Mouse (Mus musculus): ENCODE data around the gene Rmdn3. TPM values are rescaled to one million over a fixed set of nuclear protein-coding genes. Genes with fewer than 3 reads are reported as not detected.

Rmdn3 gene
- total and polyA plus RNA-seq, 2 experiments from 2014 or later, result 34.7 to 39.8 TPM

DNA sequence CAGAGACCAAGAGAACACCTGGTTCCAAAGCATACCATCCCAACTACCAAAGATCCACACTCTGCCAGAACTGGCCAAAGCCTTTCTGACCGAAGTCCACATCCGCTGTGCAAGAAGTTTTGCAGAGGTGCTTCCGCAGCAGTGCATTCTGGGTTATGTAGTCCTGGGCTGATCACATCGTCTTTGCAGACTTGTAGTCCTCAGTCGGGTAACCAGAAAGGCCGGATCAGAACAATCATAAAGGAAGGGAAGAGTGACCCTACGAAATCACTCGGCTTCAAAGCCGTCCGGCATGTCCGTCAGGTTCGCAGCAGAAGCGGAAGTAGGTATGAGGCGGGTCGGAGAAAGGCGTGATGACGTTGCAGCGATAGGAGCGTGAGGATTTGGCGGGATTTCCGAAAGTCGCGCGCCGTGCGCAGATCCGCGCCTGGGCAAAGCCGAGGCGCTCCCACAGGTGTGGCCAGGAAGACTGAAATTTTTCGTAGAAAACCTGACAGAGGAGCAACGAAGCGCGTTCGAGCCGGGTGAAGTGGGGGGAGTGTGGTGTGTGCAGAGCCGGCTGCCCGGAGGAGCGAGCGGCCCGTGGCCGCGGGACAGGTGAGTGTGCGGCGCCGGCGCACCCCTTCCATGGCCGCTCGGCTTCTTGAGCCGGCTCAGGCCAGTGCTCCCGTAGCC is 44.3 kb downstream of the Rmdn3 start, which contains the start of gene Rad51:
TSS of gene Rad51 (plus strand) at position 356 of the 675 bp plus-strand sequence.
- H3K9ac ChIP-seq (replicated peaks; ENCODE audit: low read length), result peak within 1 kb of the TSS; percentile 63
- H3K27me3 ChIP-seq (ENCODE audit: insufficient read depth, low read length), result no peaks in the 10 kb centered on the region
- peak within 1 kb of the TSS; percentile 99 for H3K4me2 ChIP-seq (ENCODE audit: low read depth, low read length)
- 0 out of 2 replicates have a peak, but pooled peaks cover 4% of the 10 kb centered on the region for H3K4me1 ChIP-seq (ENCODE audit: insufficient read depth, low read length)
- H3K4me3 ChIP-seq (ENCODE audit: low read length), result peak within 1 kb of the TSS; percentile 70
- under 1% methylated on average over 51 of the region's 51 CpGs for WGBS
- H3K36me3 ChIP-seq (ENCODE audit: insufficient read depth, low read length), result no peaks in the 10 kb centered on the region
- TF ChIP-seq CTCF (IDR thresholded peaks at IDR 0.05; ENCODE audit: low read depth), result no peak
- peak within 1 kb of the TSS; percentile 82 for H3K27ac ChIP-seq
- DNase-seq (ENCODE audit: low spot score) (peak; percentile 93), ATAC-seq (peak; percentile 96)
- H3K9me3 ChIP-seq (ENCODE audit: low read length), result no peaks in the 10 kb centered on the region

DNA sequence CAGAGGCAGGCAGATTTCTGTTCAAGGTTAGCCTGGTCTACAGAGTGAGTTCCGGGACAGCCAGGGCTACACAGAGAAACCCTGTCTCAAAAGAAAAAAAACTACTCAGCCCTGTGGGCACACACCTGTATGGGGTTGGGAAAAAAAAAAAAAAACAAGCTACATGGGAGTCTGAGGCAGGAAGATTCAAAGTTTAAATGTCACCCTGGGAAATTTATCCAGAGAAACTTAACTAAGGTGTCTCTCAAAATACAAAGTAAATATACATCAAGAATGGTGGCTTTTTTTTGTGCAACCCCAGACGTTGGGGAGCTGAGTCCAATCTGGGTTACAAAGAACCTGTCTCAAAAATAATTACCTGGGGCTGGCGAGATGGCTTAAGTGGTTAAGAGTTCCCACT is 45.8 kb downstream of the Rmdn3 start:
- TF ChIP-seq CTCF (IDR thresholded peaks at IDR 0.05; ENCODE audit: low read depth), result no peak
- H3K27ac ChIP-seq, result no peak overlapping the region
- WGBS, result 98% methylated on average over 3 of the region's 3 CpGs
- no peaks in the 10 kb centered on the region for H3K27me3 ChIP-seq (ENCODE audit: insufficient read depth, low read length)
- no peaks in the 10 kb centered on the region for H3K9me3 ChIP-seq (ENCODE audit: low read length)
- H3K9ac ChIP-seq (replicated peaks; ENCODE audit: low read length), result no peak overlapping the region
- no peak overlapping the region for H3K4me2 ChIP-seq (ENCODE audit: low read depth, low read length)
- ATAC-seq, result no peak
- DNase-seq (ENCODE audit: low spot score), result no peak
- no peak overlapping the region for H3K4me3 ChIP-seq (ENCODE audit: low read length)
- 0 out of 2 replicates have a peak, but pooled peaks cover 4% of the 10 kb centered on the region for H3K4me1 ChIP-seq (ENCODE audit: insufficient read depth, low read length)
- H3K36me3 ChIP-seq (ENCODE audit: insufficient read depth, low read length), result no peaks in the 10 kb centered on the region

DNA sequence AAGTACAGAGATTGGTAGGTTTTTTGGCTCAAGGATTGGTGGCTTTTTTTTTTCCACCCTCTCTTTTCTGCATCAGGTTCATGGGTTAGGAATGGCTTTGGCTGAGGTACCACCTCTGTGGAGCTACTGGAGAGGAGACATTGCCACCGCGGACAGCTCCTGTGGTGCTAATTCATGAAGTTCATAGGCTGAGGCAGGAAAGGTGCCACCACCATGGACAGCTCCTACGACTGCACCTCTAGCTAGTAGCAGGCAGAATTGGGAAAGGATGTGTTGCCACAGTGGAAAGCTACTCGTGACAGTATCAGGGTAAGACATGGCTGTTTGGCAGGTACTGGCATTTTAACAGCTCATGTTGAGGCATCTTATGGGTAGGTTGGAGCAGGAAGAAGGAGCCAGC is 48.3 kb downstream of the Rmdn3 start:
- no peak for ATAC-seq
- H3K27me3 ChIP-seq (ENCODE audit: insufficient read depth, low read length), result no peaks in the 10 kb centered on the region
- no peaks in the 10 kb centered on the region for H3K9me3 ChIP-seq (ENCODE audit: low read length)
- TF ChIP-seq CTCF (IDR thresholded peaks at IDR 0.05; ENCODE audit: low read depth), result no peak
- no peak overlapping the region for H3K4me3 ChIP-seq (ENCODE audit: low read length)
- DNase-seq (ENCODE audit: low spot score), result no peak
- H3K27ac ChIP-seq, result no peak overlapping the region
- no peaks in the 10 kb centered on the region for H3K36me3 ChIP-seq (ENCODE audit: insufficient read depth, low read length)
- H3K4me1 ChIP-seq (ENCODE audit: insufficient read depth, low read length), result 0 out of 2 replicates have a peak, but pooled peaks cover 4% of the 10 kb centered on the region
- no peak overlapping the region for H3K9ac ChIP-seq (replicated peaks; ENCODE audit: low read length)
- 69% methylated on average over 4 of the region's 4 CpGs for WGBS
- H3K4me2 ChIP-seq (ENCODE audit: low read depth, low read length), result no peak overlapping the region

DNA sequence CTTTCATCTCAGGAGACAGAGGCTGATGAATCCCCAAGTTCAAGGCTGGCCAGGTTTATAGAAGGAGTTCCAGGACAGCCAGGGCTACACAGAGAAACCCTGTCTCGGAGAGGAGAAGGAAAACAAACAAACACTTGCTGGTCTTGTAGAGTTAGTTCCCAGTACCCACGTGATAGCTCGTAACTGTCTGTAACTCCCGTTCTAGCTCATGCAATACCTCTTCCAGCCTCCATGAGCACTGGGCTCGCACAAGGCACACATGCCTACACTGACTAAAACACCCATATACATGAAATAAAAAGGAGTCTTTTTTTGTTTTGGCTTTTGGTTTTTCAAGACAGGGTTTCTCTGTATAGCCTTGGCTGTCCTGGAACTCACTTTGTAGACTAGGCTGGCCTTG is 50.3 kb downstream of the Rmdn3 start:
- Histone ChIP-seq H3K27me3 (ENCODE audit: insufficient read depth, low read length) (no peaks in the 10 kb centered on the region), H3K4me1 (ENCODE audit: insufficient read depth, low read length) (no peaks in the 10 kb centered on the region), H3K4me3 (ENCODE audit: low read length) (no peak overlapping the region), H3K36me3 (ENCODE audit: insufficient read depth, low read length) (no peaks in the 10 kb centered on the region), H3K9me3 (ENCODE audit: low read length) (no peaks in the 10 kb centered on the region), H3K27ac (no peak overlapping the region), H3K4me2 (ENCODE audit: low read depth, low read length) (no peak overlapping the region), H3K9ac (replicated peaks; ENCODE audit: low read length) (no peak overlapping the region)
- DNase-seq (ENCODE audit: low spot score) (no peak), ATAC-seq (no peak)
- TF ChIP-seq CTCF (IDR thresholded peaks at IDR 0.05; ENCODE audit: low read depth), result no peak
- WGBS, result 83% methylated on average over 5 of the region's 5 CpGs

DNA sequence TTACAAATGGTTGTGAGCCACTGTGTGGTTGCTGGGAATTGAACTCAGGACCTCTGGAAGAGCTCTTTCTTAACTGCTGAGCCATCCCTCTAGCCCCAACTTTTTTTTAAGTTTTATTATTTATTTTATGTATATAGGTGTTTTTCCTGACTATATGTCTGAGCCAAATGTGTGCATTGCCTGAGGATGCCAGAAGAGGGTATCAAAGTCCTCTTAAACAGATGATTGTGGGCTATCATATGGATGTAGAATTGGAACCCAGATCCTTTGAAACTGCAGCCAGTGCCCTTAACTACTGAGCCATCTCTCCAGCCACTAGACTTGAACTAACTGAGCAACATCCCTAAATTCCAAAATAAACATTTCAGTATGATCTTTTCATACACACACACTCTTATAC is 55.3 kb downstream of the Rmdn3 start:
- Histone ChIP-seq H3K4me1 (ENCODE audit: insufficient read depth, low read length) (no peaks in the 10 kb centered on the region), H3K36me3 (ENCODE audit: insufficient read depth, low read length) (no peaks in the 10 kb centered on the region), H3K27me3 (ENCODE audit: insufficient read depth, low read length) (no peaks in the 10 kb centered on the region), H3K4me3 (ENCODE audit: low read length) (no peak overlapping the region), H3K27ac (no peak overlapping the region), H3K4me2 (ENCODE audit: low read depth, low read length) (no peak overlapping the region), H3K9me3 (ENCODE audit: low read length) (no peaks in the 10 kb centered on the region), H3K9ac (replicated peaks; ENCODE audit: low read length) (no peak overlapping the region)
- ATAC-seq (no peak), DNase-seq (ENCODE audit: low spot score) (no peak)
- no peak for TF ChIP-seq CTCF (IDR thresholded peaks at IDR 0.05; ENCODE audit: low read depth)

Other genes with a start within 250 kb of the Rmdn3 start
- 6.2 and 8.5 TPM in 2 replicates for gene Chst14, start 230.5 kb downstream of the Rmdn3 start, total RNA-seq (2014; rRNA removed)
- gene Chst14, start 230.5 kb downstream of the Rmdn3 start, polyA plus RNA-seq (2015; fragmentation: Nextera tagmentation; extraction: Ambion mirVana), result 4.7 and 4.9 TPM in 2 replicates
- 26.1 and 33.1 TPM in 2 replicates for gene Ccdc32, start 127.6 kb downstream of the Rmdn3 start, total RNA-seq (2014; rRNA removed)
- gene Ccdc32, start 127.6 kb downstream of the Rmdn3 start, polyA plus RNA-seq (2015; fragmentation: Nextera tagmentation; extraction: Ambion mirVana), result 47.7 and 47.9 TPM in 2 replicates
- gene Rpusd2, start 122.2 kb downstream of the Rmdn3 start, total RNA-seq (2014; rRNA removed), result 10.4 and 11.2 TPM in 2 replicates
- gene Rpusd2, start 122.2 kb downstream of the Rmdn3 start, polyA plus RNA-seq (2015; fragmentation: Nextera tagmentation; extraction: Ambion mirVana), result 3.3 and 4.5 TPM in 2 replicates
- 3.0 and 3.7 TPM in 2 replicates for gene Knl1, start 109.9 kb downstream of the Rmdn3 start, total RNA-seq (2014; rRNA removed)
- gene Knl1, start 109.9 kb downstream of the Rmdn3 start, polyA plus RNA-seq (2015; fragmentation: Nextera tagmentation; extraction: Ambion mirVana), result 10.0 and 14.3 TPM in 2 replicates
- gene Rad51, start 44.2 kb downstream of the Rmdn3 start, total RNA-seq (2014; rRNA removed), result 3.6 and 3.8 TPM in 2 replicates
- 9.0 and 9.6 TPM in 2 replicates for gene Rad51, start 44.2 kb downstream of the Rmdn3 start, polyA plus RNA-seq (2015; fragmentation: Nextera tagmentation; extraction: Ambion mirVana)
- 9.8 and 17.7 TPM in 2 replicates for gene Gchfr, start 10.7 kb upstream of the Rmdn3 start, total RNA-seq (2014; rRNA removed)
- gene Gchfr, start 10.7 kb upstream of the Rmdn3 start, polyA plus RNA-seq (2015; fragmentation: Nextera tagmentation; extraction: Ambion mirVana), result 16.8 and 19.2 TPM in 2 replicates
- 0.36 TPM in 1 of 2 replicates, not detected in the other for gene Gm14137, start 17.5 kb upstream of the Rmdn3 start, total RNA-seq (2014; rRNA removed)
- 0.28 and 0.29 TPM in 2 replicates for gene Gm14137, start 17.5 kb upstream of the Rmdn3 start, polyA plus RNA-seq (2015; fragmentation: Nextera tagmentation; extraction: Ambion mirVana)
- gene Zfyve19, start 51.6 kb upstream of the Rmdn3 start, total RNA-seq (2014; rRNA removed), result 26.2 and 35.1 TPM in 2 replicates
- 50.2 and 53.1 TPM in 2 replicates for gene Zfyve19, start 51.6 kb upstream of the Rmdn3 start, polyA plus RNA-seq (2015; fragmentation: Nextera tagmentation; extraction: Ambion mirVana)
- 3.0 and 7.1 TPM in 2 replicates for gene Dnajc17, start 51.8 kb upstream of the Rmdn3 start, total RNA-seq (2014; rRNA removed)
- 20.3 and 21.9 TPM in 2 replicates for gene Dnajc17, start 51.8 kb upstream of the Rmdn3 start, polyA plus RNA-seq (2015; fragmentation: Nextera tagmentation; extraction: Ambion mirVana)
- not detected in 2 replicates for gene Ppp1r14d, start 72.9 kb upstream of the Rmdn3 start, total RNA-seq (2014; rRNA removed)
- gene Ppp1r14d, start 72.9 kb upstream of the Rmdn3 start, polyA plus RNA-seq (2015; fragmentation: Nextera tagmentation; extraction: Ambion mirVana), result not detected in 2 replicates
- gene Spint1, start 80.3 kb upstream of the Rmdn3 start, total RNA-seq (2014; rRNA removed), result 3.0 and 3.7 TPM in 2 replicates
- 1.1 and 1.2 TPM in 2 replicates for gene Spint1, start 80.3 kb upstream of the Rmdn3 start, polyA plus RNA-seq (2015; fragmentation: Nextera tagmentation; extraction: Ambion mirVana)
- gene Rhov, start 114.2 kb upstream of the Rmdn3 start, total RNA-seq (2014; rRNA removed), result 28.3 and 28.4 TPM in 2 replicates
- gene Rhov, start 114.2 kb upstream of the Rmdn3 start, polyA plus RNA-seq (2015; fragmentation: Nextera tagmentation; extraction: Ambion mirVana), result 31.8 and 32.6 TPM in 2 replicates
- 32.7 and 34.0 TPM in 2 replicates for gene Vps18, start 131.7 kb upstream of the Rmdn3 start, total RNA-seq (2014; rRNA removed)
- gene Vps18, start 131.7 kb upstream of the Rmdn3 start, polyA plus RNA-seq (2015; fragmentation: Nextera tagmentation; extraction: Ambion mirVana), result 18.3 and 20.5 TPM in 2 replicates
- 4.2 and 4.3 TPM in 2 replicates for gene Dll4, start 168.8 kb upstream of the Rmdn3 start, total RNA-seq (2014; rRNA removed)
- 2.4 and 2.6 TPM in 2 replicates for gene Dll4, start 168.8 kb upstream of the Rmdn3 start, polyA plus RNA-seq (2015; fragmentation: Nextera tagmentation; extraction: Ambion mirVana)
- 12.4 and 22.6 TPM in 2 replicates for gene Chac1, start 194.2 kb upstream of the Rmdn3 start, total RNA-seq (2014; rRNA removed)
- 11.4 and 12.6 TPM in 2 replicates for gene Chac1, start 194.2 kb upstream of the Rmdn3 start, polyA plus RNA-seq (2015; fragmentation: Nextera tagmentation; extraction: Ambion mirVana)

Data from hindbrain, postnatal 0 days (tissue).